Mouse (Mus musculus) brown adipose tissue, adult 24 weeks (tissue): ENCODE measurements at regions not wholly inside any gene's neighbourhood (a gene's known extent, or its start where the extent isn't known, plus 50 kb on each side); places are given as distances from the start of the nearest gene placed in this dataset.

Experiments
- H3K27ac ChIP-seq: fragments of 200-500 bp; replicated peaks from 2 replicates; pipeline ENCODE4 v1.5.1; 2012; ENCODE audit warnings: low read depth, mild to moderate bottlenecking, low read length
- H3K4me1 ChIP-seq: fragments of 200-500 bp; 2 replicates; pipeline ENCODE4 v1.6.1; 2012; ENCODE audit warnings: low read length, mixed read lengths; ENCODE audit not compliant: control insufficient read depth, insufficient read depth, insufficient read length
- H3K4me3 ChIP-seq: fragments of 200-500 bp; 2 replicates; pipeline ENCODE4 v1.5.1; 2012; ENCODE audit warnings: low read depth, mild to moderate bottlenecking, low read length, moderate library complexity; ENCODE audit not compliant: insufficient read depth

DNA sequence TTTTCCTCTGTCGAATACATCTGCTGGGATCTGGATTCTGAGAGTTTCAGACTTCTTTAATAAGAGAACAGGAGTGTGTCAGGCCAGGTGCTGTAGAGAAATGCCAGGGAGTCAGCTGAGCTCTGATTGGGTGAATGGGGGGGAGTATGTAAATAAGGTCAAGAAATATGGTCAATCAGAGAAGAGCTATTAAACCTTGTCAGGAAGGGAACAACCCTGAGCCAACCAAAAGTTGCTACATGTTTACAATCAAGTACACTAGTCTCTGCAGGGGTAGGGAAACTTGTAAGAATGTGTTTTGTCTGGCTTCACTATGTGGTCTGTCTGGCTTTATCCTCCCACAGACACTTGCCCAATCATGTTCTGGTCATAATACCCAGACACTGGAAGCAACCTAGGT is 60.4 kb upstream of the Thpo start:
- H3K4me3 ChIP-seq: no peak overlapping the region
- no peaks in the 10 kb centered on the region for H3K4me1 ChIP-seq
- no peak overlapping the region for H3K27ac ChIP-seq
